Mouse (Mus musculus): ENCODE measurements around the gene Hspb2. TPM values are rescaled to one million over a fixed set of nuclear protein-coding genes. Genes with fewer than 3 reads are reported as not detected.
A peak's percentile ranks its signal among the peaks of the same experiment; 100 is the strongest.

The Hspb2 gene
- polyA plus RNA-seq, 1 experiment from 2014 or later: 7.4 TPM

GRCm38 (mm10) chr9:50768107-50769002 is 16.2 kb upstream of the Hspb2 start, which contains the start of gene Fdxacb1:
TSS of gene Fdxacb1 (plus strand) at chr9:50768236.
- peak within 1 kb of the TSS; percentile 61 for H3K4me2 ChIP-seq (ENCODE audit: low read length)
- H3K27me3 ChIP-seq (ENCODE audit: insufficient read depth, low read length): no peaks in the 10 kb centered on the region
- no peaks in the 10 kb centered on the region for H3K9me3 ChIP-seq (replicated peaks; ENCODE audit: low read length)
- 0 out of 2 replicates have a peak, but pooled peaks cover 3% of the 10 kb centered on the region for H3K36me3 ChIP-seq (ENCODE audit: insufficient read depth, low read length)
- H3K27ac ChIP-seq: peak within 1 kb of the TSS; percentile 90
- WGBS: 2% methylated on average over 59 of the region's 59 CpGs
- peak; percentile 88 for TF ChIP-seq CTCF (IDR thresholded peaks at IDR 0.05; ENCODE audit: low read depth)
- H3K4me3 ChIP-seq (replicated peaks; ENCODE audit: low read depth, low read length): peak within 1 kb of the TSS; percentile 63
- peak; percentile 96 for ATAC-seq (replicated peaks; ENCODE audit: low FRiP score, low read depth)
- peaks cover 5% of the 10 kb centered on the region; the same call in 1 of the 2 replicates for H3K4me1 ChIP-seq (replicated peaks; ENCODE audit: insufficient read depth, low read length)
- peak within 1 kb of the TSS; percentile 66 for H3K9ac ChIP-seq (ENCODE audit: low read depth, low read length)
- peak; percentile 98 for DNase-seq (ENCODE audit: low spot score)

GRCm38 (mm10) chr9:50767531-50768106 is 15.5 kb upstream of the Hspb2 start:
- Histone ChIP-seq H3K27me3 (ENCODE audit: insufficient read depth, low read length) (no peaks in the 10 kb centered on the region), H3K36me3 (ENCODE audit: insufficient read depth, low read length) (0 out of 2 replicates have a peak, but pooled peaks cover 3% of the 10 kb centered on the region), H3K4me2 (ENCODE audit: low read length) (peak overlapping the region; percentile 61), H3K9ac (ENCODE audit: low read depth, low read length) (peak overlapping the region; percentile 66), H3K27ac (peak overlapping the region; percentile 90), H3K4me3 (replicated peaks; ENCODE audit: low read depth, low read length) (peak overlapping the region; percentile 63), H3K4me1 (replicated peaks; ENCODE audit: insufficient read depth, low read length) (peaks cover 5% of the 10 kb centered on the region; the same call in 1 of the 2 replicates), H3K9me3 (replicated peaks; ENCODE audit: low read length) (no peaks in the 10 kb centered on the region)
- ATAC-seq (replicated peaks; ENCODE audit: low FRiP score, low read depth) (peak; percentile 47), DNase-seq (ENCODE audit: low spot score) (no peak)
- no peak for TF ChIP-seq CTCF (IDR thresholded peaks at IDR 0.05; ENCODE audit: low read depth)
- WGBS: 5% methylated on average over 17 of the region's 17 CpGs

- 68% methylated on average over 1 of the region's 1 CpGs for WGBS
- peak; percentile 65 for DNase-seq (ENCODE audit: low spot score)
These were observed 11.2 kb upstream of the Hspb2 start for GRCm38 (mm10) chr9:50763331-50763730.

GRCm38 (mm10) chr9:50761520-50762243 is 9.5 kb upstream of the Hspb2 start:
- ATAC-seq (replicated peaks; ENCODE audit: low FRiP score, low read depth) (no peak), DNase-seq (ENCODE audit: low spot score) (no peak)
- Histone ChIP-seq H3K27me3 (ENCODE audit: insufficient read depth, low read length) (no peaks in the 10 kb centered on the region), H3K27ac (no peak overlapping the region), H3K9me3 (replicated peaks; ENCODE audit: low read length) (no peaks in the 10 kb centered on the region), H3K9ac (ENCODE audit: low read depth, low read length) (no peak overlapping the region), H3K4me2 (ENCODE audit: low read length) (no peak overlapping the region), H3K4me1 (replicated peaks; ENCODE audit: insufficient read depth, low read length) (no peaks in the 10 kb centered on the region), H3K4me3 (replicated peaks; ENCODE audit: low read depth, low read length) (no peak overlapping the region), H3K36me3 (ENCODE audit: insufficient read depth, low read length) (no peaks in the 10 kb centered on the region)
- 57% methylated on average over 6 of the region's 6 CpGs for WGBS
- TF ChIP-seq CTCF (IDR thresholded peaks at IDR 0.05; ENCODE audit: low read depth): no peak

More at GRCm38 (mm10) chr9:50763331-50763730, 11.2 kb upstream of the Hspb2 start:
- H3K9me3 ChIP-seq (replicated peaks; ENCODE audit: low read length): no peaks in the 10 kb centered on the region
- H3K4me2 ChIP-seq (ENCODE audit: low read length): no peak overlapping the region
- H3K4me1 ChIP-seq (replicated peaks; ENCODE audit: insufficient read depth, low read length): no peaks in the 10 kb centered on the region
- TF ChIP-seq CTCF (IDR thresholded peaks at IDR 0.05; ENCODE audit: low read depth): peak; percentile 69
- H3K9ac ChIP-seq (ENCODE audit: low read depth, low read length): no peak overlapping the region
- no peak overlapping the region for H3K4me3 ChIP-seq (replicated peaks; ENCODE audit: low read depth, low read length)
- no peaks in the 10 kb centered on the region for H3K27me3 ChIP-seq (ENCODE audit: insufficient read depth, low read length)
- H3K27ac ChIP-seq: no peak overlapping the region
- ATAC-seq (replicated peaks; ENCODE audit: low FRiP score, low read depth): no peak
- no peaks in the 10 kb centered on the region for H3K36me3 ChIP-seq (ENCODE audit: insufficient read depth, low read length)

GRCm38 (mm10) chr9:50756711-50757110 is 4.6 kb upstream of the Hspb2 start:
- H3K27me3 ChIP-seq (ENCODE audit: insufficient read depth, low read length): no peaks in the 10 kb centered on the region
- no peaks in the 10 kb centered on the region for H3K9me3 ChIP-seq (replicated peaks; ENCODE audit: low read length)
- no peak overlapping the region for H3K4me3 ChIP-seq (replicated peaks; ENCODE audit: low read depth, low read length)
- H3K4me1 ChIP-seq (replicated peaks; ENCODE audit: insufficient read depth, low read length): peaks cover 12% of the 10 kb centered on the region; the same call in 1 of the 2 replicates
- H3K27ac ChIP-seq: no peak overlapping the region
- ATAC-seq (replicated peaks; ENCODE audit: low FRiP score, low read depth) (no peak), DNase-seq (ENCODE audit: low spot score) (no peak)
- WGBS: 55% methylated on average over 5 of the region's 5 CpGs
- no peak overlapping the region for H3K9ac ChIP-seq (ENCODE audit: low read depth, low read length)
- no peak for TF ChIP-seq CTCF (IDR thresholded peaks at IDR 0.05; ENCODE audit: low read depth)
- no peak overlapping the region for H3K4me2 ChIP-seq (ENCODE audit: low read length)
- no peaks in the 10 kb centered on the region for H3K36me3 ChIP-seq (ENCODE audit: insufficient read depth, low read length)

- Histone ChIP-seq H3K27ac (no peak overlapping the region), H3K4me3 (replicated peaks; ENCODE audit: low read depth, low read length) (no peak overlapping the region; the same call in 1 of the 2 replicates), H3K4me2 (ENCODE audit: low read length) (peak overlapping the region; percentile 35), H3K9ac (ENCODE audit: low read depth, low read length) (no peak overlapping the region), H3K4me1 (replicated peaks; ENCODE audit: insufficient read depth, low read length) (peaks cover 17% of the 10 kb centered on the region), H3K27me3 (ENCODE audit: insufficient read depth, low read length) (no peaks in the 10 kb centered on the region), H3K36me3 (ENCODE audit: insufficient read depth, low read length) (no peaks in the 10 kb centered on the region), H3K9me3 (replicated peaks; ENCODE audit: low read length) (no peaks in the 10 kb centered on the region)
- ATAC-seq (replicated peaks; ENCODE audit: low FRiP score, low read depth) (no peak), DNase-seq (ENCODE audit: low spot score) (no peak)
- TF ChIP-seq CTCF (IDR thresholded peaks at IDR 0.05; ENCODE audit: low read depth): no peak
- WGBS: 59% methylated on average over 7 of the region's 7 CpGs
These were observed 1.8 kb upstream of the Hspb2 start for GRCm38 (mm10) chr9:50753947-50754346.

Measured in kidney, postnatal 0 days (tissue).